Mouse (Mus musculus): Measurements from ENCODE around the gene Slc35b2. TPM values are rescaled to one million over a fixed set of nuclear protein-coding genes. Genes with fewer than 3 reads are reported as not detected.

Slc35b2 gene
- total RNA-seq, 2 experiments from 2014 or later, result 21.7 to 25.2 TPM

GRCm38 (mm10) chr17:45594881-45595735 lies 31.4 kb downstream of the Slc35b2 start:
- ATAC-seq (replicated peaks; ENCODE audit: low FRiP score, poor library complexity, severe bottlenecking), result peak; percentile 50

GRCm38 (mm10) chr17:45595736-45596390 lies 32.2 kb downstream of the Slc35b2 start:
- ATAC-seq (replicated peaks; ENCODE audit: low FRiP score, poor library complexity, severe bottlenecking), result no peak

GRCm38 (mm10) chr17:45596631-45597396 lies 33.1 kb downstream of the Slc35b2 start:
- peak; percentile 66 for ATAC-seq (replicated peaks; ENCODE audit: low FRiP score, poor library complexity, severe bottlenecking)

- ATAC-seq (replicated peaks; ENCODE audit: low FRiP score, poor library complexity, severe bottlenecking), result no peak
These were observed 34.1 kb downstream of the Slc35b2 start for GRCm38 (mm10) chr17:45597787-45598186.

GRCm38 (mm10) chr17:45598376-45598775 lies 34.7 kb downstream of the Slc35b2 start:
- ATAC-seq (replicated peaks; ENCODE audit: low FRiP score, poor library complexity, severe bottlenecking), result no peak

- ATAC-seq (replicated peaks; ENCODE audit: low FRiP score, poor library complexity, severe bottlenecking), result no peak
These were observed 35.2 kb downstream of the Slc35b2 start for GRCm38 (mm10) chr17:45598891-45599290.

GRCm38 (mm10) chr17:45599446-45600242 lies 36.0 kb downstream of the Slc35b2 start, which contains the start of gene Slc29a1:
Gene Slc29a1 (minus strand): TSS chr17:45599606.
- ATAC-seq (replicated peaks; ENCODE audit: low FRiP score, poor library complexity, severe bottlenecking), result no peak

GRCm38 (mm10) chr17:45600267-45600666 lies 36.6 kb downstream of the Slc35b2 start:
- ATAC-seq (replicated peaks; ENCODE audit: low FRiP score, poor library complexity, severe bottlenecking), result no peak

GRCm38 (mm10) chr17:45601325-45601724 lies 37.7 kb downstream of the Slc35b2 start:
- ATAC-seq (replicated peaks; ENCODE audit: low FRiP score, poor library complexity, severe bottlenecking), result no peak

GRCm38 (mm10) chr17:45601877-45602304 lies 38.2 kb downstream of the Slc35b2 start, which contains the start of gene Mymx:
Gene Mymx (minus strand): TSS chr17:45602102.
- no peak for ATAC-seq (replicated peaks; ENCODE audit: low FRiP score, poor library complexity, severe bottlenecking)

GRCm38 (mm10) chr17:45602984-45603383 lies 39.3 kb downstream of the Slc35b2 start:
- no peak for ATAC-seq (replicated peaks; ENCODE audit: low FRiP score, poor library complexity, severe bottlenecking)

GRCm38 (mm10) chr17:45606992-45607879 lies 43.6 kb downstream of the Slc35b2 start:
- no peak for ATAC-seq (replicated peaks; ENCODE audit: low FRiP score, poor library complexity, severe bottlenecking)

- no peak for ATAC-seq (replicated peaks; ENCODE audit: low FRiP score, poor library complexity, severe bottlenecking)
These were observed 44.7 kb downstream of the Slc35b2 start for GRCm38 (mm10) chr17:45608396-45608795.

- ATAC-seq (replicated peaks; ENCODE audit: low FRiP score, poor library complexity, severe bottlenecking), result no peak
These were observed 46.6 kb downstream of the Slc35b2 start for GRCm38 (mm10) chr17:45610144-45610866.

- ATAC-seq (replicated peaks; ENCODE audit: low FRiP score, poor library complexity, severe bottlenecking), result no peak
These were observed 48.3 kb downstream of the Slc35b2 start for GRCm38 (mm10) chr17:45612008-45612407.

GRCm38 (mm10) chr17:45612921-45613320 lies 49.2 kb downstream of the Slc35b2 start:
- no peak for ATAC-seq (replicated peaks; ENCODE audit: low FRiP score, poor library complexity, severe bottlenecking)

GRCm38 (mm10) chr17:45616046-45616650 lies 52.5 kb downstream of the Slc35b2 start:
- ATAC-seq (replicated peaks; ENCODE audit: low FRiP score, poor library complexity, severe bottlenecking), result no peak

Measured in erythroblast, adult 5-6 weeks (primary cell).